Mouse (Mus musculus): ENCODE measurements at regions not wholly inside any gene's neighbourhood (a gene's known extent, or its start where the extent isn't known, plus 50 kb on each side); places are given as distances from the start of the nearest gene placed in this dataset.
"Not testable (repeated sequence)": the region's sequence is repeated elsewhere in the genome, so short reads cannot be mapped to it uniquely, and the experiment has no call there.

- H3K4me1 ChIP-seq; H3K9me3 ChIP-seq; H3K36me3 ChIP-seq; H3K4me3 ChIP-seq; H3K27ac ChIP-seq; H3K9ac ChIP-seq; H3K4me2 ChIP-seq (replicated peaks); H3K27me3 ChIP-seq; ATAC-seq (ENCODE audit: insufficient number of reproducible peaks, insufficient read depth, low FRiP score, low TSS enrichment): not testable (repeated sequence)
- WGBS: 36% methylated on average over 2 of the region's 2 CpGs
Observed at GRCm38 (mm10) chr6:3151901-3152300, 247.5 kb downstream of the Samd9l start.

- ATAC-seq (ENCODE audit: insufficient number of reproducible peaks, insufficient read depth, low FRiP score, low TSS enrichment); H3K36me3 ChIP-seq; H3K4me2 ChIP-seq (replicated peaks); H3K4me1 ChIP-seq; H3K27me3 ChIP-seq; H3K4me3 ChIP-seq; H3K27ac ChIP-seq; H3K9ac ChIP-seq: not testable (repeated sequence)
- H3K9me3 ChIP-seq: peaks cover 61% of the 10 kb centered on the region
- WGBS: 80% methylated on average over 3 of the region's 3 CpGs
Observed at GRCm38 (mm10) chr6:3137823-3138222, 261.5 kb downstream of the Samd9l start.

DNA sequence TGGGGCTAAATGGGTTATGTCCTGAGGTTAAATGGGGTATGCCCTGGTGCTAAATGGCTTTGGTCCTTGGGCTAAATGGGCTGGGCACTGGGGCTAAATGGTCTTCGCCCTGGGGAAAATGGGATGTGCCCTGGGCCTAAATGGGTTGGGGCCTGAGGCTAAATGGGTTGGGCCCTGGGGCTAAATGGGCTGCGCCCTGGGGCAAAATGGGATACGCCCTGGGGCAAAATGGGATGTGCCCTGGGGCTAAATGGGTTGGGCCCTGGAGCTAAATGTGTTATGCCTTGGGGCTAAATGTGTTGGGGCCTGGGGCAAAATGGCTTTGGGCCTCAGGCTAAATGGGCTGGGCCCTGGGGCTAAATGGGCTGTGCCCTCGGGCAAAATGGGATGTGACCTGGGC, 265.6 kb downstream of the Samd9l start:
- H3K9me3 ChIP-seq: peaks cover 45% of the 10 kb centered on the region
- 83% methylated on average over 4 of the region's 4 CpGs for WGBS
- not testable (repeated sequence) for H3K4me1 ChIP-seq; H3K9ac ChIP-seq; H3K27me3 ChIP-seq; H3K36me3 ChIP-seq; H3K4me3 ChIP-seq; H3K27ac ChIP-seq; ATAC-seq (ENCODE audit: insufficient number of reproducible peaks, insufficient read depth, low FRiP score, low TSS enrichment); H3K4me2 ChIP-seq (replicated peaks)

DNA sequence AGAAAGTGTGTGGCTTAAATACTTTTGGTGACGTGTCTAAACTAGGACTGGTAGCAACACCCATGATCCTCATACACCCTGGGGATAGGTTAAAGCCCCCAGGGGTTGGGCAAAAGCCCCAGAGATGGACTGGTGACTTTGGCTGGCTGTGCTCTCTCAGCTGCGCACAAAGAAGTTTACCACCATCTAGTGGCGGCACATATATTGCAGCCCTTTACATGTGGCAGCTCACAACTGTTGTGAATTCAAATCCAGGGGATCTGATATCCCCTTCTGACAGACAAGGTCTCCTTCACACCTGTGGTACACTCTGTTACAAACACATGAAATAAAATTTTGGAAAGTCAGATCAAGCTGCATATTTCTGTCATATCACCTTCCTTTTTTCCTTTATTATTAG, 283.1 kb downstream of the Samd9l start:
- H3K9me3 ChIP-seq; H3K4me1 ChIP-seq; H3K27me3 ChIP-seq; ATAC-seq (ENCODE audit: insufficient number of reproducible peaks, insufficient read depth, low FRiP score, low TSS enrichment); H3K27ac ChIP-seq; H3K9ac ChIP-seq; H3K4me2 ChIP-seq (replicated peaks); H3K4me3 ChIP-seq; H3K36me3 ChIP-seq: not testable (repeated sequence)
- 21% methylated on average over 1 of the region's 3 CpGs for WGBS
